Mouse (Mus musculus) monocyte, adult 2 months (primary cell): ENCODE measurements at regions not wholly inside any gene's neighbourhood (a gene's known extent, or its start where the extent isn't known, plus 50 kb on each side); places are given as distances from the start of the nearest gene placed in this dataset.
A peak's percentile ranks its signal among the peaks of the same experiment; 100 is the strongest.

Experiments
- DNase-seq, 2 experiments: peaks; one replicate each; pipeline ENCODE4 v3.0.0; 2022; ENCODE audit warnings: low spot score in 2 of 2, low read depth in 1 of 2

GRCm38 (mm10) chr5:77488969-77489368 lies 81.1 kb upstream of the Igfbp7 start:
- DNase-seq, result no peak

- DNase-seq, result no peak
Observed at GRCm38 (mm10) chr5:77487837-77488827, 80.3 kb upstream of the Igfbp7 start.

DNA sequence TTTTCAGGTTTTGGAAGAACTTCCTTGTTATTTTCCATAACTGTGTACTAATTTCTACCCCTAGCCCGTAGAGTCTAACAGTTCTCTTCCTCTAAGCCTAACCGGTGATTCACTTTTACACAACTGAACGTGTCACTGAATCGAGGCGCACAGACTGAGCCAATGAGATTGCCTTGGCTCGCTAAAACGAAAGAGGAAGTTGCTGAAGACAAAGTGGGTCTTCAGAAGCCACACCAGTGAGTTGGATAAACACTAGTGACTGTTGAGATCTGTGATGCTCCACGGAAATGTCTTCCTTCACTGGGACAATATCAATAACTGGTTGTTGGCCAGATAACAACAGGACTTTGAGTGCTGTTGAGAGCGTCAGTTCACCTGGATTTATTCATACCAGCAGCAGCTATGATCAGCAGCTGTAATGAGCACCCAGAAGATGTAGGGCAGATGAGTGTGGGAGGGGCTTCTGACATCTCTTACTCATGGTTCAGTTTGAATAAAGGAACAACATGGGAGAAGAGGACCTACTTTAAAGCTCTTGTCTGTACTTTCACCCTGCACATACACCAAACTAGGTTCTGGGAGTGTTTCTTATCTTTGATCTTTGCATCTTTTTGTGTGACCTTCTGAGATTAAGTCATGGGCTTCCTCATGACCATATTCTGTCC lies 75.3 kb upstream of the Igfbp7 start:
- no peak for DNase-seq

DNA sequence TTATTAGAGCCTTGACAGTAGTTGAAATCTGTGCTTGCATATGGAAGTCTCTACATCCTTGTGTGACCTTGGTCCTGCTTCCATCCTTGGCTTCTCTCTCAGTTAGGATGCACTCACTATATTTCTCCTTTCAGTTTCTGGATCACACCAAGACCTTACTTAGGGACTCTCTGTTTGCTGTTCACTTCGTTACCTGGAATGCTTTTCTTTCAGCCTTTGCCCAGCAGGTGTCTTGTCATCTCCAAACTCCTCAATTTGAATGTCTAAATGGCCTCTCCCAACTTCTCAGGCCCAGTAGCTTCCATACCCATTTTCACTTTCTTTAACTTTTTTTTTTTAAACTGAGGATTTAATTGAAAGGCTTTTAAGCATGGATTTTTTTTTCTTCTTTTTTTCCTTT lies 74.0 kb upstream of the Igfbp7 start:
- DNase-seq, result no peak

DNA sequence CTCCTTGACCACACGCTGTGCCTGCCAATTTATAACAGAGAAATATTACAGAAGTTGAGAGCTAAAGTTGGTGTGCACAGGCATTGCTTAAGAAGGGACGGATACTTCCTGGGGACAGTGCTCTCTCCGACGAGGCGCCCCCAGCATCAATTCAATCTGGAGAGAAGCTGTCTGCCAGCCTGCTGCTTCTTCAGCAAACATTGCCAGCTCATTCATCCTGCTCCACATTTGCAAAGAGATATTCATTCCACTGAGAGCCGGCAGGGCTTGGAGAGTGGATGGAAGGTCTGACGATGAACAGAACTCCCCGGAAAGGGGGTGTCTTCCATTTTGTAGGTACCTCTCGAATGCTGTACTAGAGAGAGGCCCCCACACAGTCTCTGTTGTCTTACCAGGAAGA lies 70.0 kb upstream of the Igfbp7 start:
- no peak for DNase-seq

DNA sequence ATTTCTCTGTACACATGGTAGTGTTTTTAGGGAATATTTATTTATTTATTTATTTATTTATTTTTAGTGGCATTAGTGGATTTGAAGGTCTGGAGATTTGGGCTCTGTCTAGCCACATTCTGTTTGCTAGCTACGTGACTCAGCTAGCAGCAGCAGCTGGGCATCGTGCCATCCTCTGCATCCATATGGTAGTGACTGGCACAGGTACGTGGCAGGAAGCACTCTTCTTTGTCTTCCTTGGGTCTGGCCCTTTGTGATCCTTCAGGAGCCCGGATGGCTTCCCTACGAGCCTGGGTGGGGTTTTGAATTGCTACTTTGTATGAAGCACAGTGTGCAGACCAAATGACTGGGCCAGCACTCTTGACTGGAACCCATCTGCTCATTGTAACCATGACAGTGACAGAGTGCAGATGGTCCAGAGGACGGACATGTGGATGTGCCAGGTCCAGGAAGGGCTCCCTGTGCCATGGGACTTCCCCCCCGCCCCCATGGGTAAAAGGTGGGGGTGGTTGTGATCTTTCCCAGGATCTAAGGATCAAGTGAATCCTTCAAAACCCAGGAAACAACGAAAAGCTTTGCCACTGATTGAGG lies 66.2 kb upstream of the Igfbp7 start:
- no peak for DNase-seq

GRCm38 (mm10) chr5:77469236-77469766 lies 61.5 kb upstream of the Igfbp7 start:
- DNase-seq, result no peak

DNA sequence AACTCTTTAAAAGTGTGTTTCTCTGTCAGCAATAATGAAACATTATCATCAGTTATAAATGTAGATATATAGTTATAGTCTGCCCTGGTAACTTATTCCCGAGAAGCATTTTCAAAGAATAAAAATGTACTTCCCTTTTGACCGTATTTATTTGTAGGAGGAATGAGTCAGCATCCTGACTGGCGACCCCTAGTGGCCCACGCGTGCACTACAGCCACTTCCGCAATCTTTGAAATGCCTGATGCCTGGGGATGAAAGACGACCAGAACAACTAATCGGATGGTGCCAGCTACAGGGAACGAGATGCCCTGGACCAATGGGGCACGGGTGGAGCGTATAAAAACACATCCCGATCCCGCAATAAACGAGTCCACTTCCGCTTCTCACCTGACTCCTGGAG lies 60.6 kb upstream of the Igfbp7 start:
- DNase-seq, result peak; percentile 68 to 83

DNA sequence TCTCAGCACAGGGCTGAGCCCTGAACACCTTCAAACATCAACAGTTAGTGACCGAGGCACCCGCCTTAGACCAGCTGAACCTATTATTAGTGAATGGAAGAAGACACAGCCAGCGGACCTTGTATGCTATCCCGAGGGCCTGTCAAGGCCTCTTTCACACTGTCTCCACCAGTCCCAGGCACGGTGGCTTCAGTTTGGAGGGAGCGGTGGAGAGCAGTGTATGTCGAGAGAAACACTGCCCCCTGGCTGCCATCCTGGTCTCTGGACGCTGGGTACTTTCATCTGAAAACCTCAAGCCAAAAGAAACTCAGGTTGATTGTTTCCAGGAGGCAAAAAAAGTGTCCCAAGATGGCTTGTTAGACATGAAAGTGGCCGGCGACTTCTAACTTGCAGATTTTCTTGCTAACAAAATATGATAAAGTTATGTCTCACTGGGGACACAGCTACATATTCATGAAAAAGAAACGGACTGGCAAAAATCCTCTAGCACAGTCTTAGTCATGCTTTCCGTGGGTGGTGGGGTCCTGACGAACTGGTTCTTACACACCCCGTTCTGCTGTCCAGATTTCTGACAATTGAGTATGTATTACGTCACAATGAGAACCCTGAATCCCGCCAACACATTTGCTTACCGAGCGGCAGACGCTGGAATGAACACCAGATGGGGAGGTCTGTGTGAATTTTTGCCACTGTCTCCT lies 57.2 kb upstream of the Igfbp7 start:
- peak in 1 of 2 experiments; percentile 37 for DNase-seq

DNA sequence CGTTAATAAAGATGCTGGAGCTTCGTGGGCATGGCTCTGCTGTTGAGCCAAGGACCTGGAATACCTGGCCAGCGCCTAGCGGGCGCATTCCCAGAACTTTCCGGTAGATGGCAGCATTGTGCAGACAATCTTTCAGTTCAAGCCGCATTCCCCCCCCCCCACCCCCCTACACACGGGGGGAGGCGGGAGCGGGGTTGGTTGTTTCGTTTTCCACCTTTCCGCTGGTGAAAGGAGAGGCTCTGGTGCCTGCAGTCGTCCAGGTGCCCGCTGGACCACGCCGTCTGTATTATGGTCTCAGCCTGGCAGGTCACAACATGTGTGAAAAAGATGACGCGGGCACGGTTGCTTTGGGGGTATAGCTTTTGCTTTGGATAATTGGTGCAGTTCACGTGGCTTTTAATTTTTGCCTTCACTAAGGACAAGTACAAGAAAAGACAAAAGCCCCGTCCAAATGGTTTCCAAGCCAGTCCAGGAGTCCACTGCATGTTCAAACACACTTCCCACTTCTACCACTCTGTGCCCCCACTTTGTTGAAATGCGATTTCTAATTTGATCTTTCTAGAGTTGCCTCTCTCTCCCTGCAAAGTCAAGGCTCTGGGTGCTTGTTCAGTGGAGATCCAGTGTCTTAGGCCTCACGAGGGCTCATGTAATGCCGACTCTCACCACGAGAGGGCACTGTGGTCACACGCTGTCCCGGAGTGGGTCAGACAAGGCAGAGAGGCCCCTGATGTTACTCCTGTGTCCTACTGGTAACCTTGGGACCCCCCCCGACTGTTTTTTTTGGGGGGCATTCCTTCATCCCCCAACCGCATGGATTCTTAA lies 52.3 kb upstream of the Igfbp7 start:
- peak; percentile 53 to 84 for DNase-seq
